Comparison of ENCODE assay signal across 21 mouse cellular contexts in genomic region chr9:119258128-119258527, GRCm38 (mm10). TPM values are rescaled to one million over a fixed set of nuclear protein-coding genes. Genes with fewer than 3 reads are reported as not detected.
"Had no signal": no experiment of that assay in that cellular context is flagged by ENCODE, and none has a peak within 500 bp of the region (broad histone marks: within the 10 kb centered on the region; RNA-seq: fewer than 3 reads in every experiment).

No protein-coding gene starts in this region.

- H3K27ac ChIP-seq: midbrain, embryonic 13.5 days; midbrain, embryonic 15.5 days; neural tube, embryonic 12.5 days; stomach, embryonic 15.5 days; stomach, postnatal 0 days had no signal

- DNase-seq: lung, adult 18-20 months; lung, embryonic 14.5 days; lung, postnatal 10 days; lung, postnatal 4 days; right cerebral cortex, postnatal 14 days; thymus, adult 2 months; thymus, postnatal 25 days; thymus, postnatal 4 days had no signal

- ATAC-seq: midbrain, embryonic 13.5 days; midbrain, embryonic 15.5 days had no signal

- H3K9ac ChIP-seq: lung, embryonic 14.5 days; midbrain, embryonic 13.5 days; midbrain, embryonic 15.5 days; neural tube, embryonic 12.5 days; stomach, embryonic 15.5 days had no signal

- H3K4me1 ChIP-seq: midbrain, embryonic 13.5 days; midbrain, embryonic 15.5 days; neural tube, embryonic 12.5 days; stomach, embryonic 15.5 days had no signal

- H3K9me3 ChIP-seq: midbrain, embryonic 13.5 days; midbrain, embryonic 15.5 days; neural tube, embryonic 12.5 days; stomach, embryonic 15.5 days had no signal

- H3K4me2 ChIP-seq: lung, embryonic 14.5 days; midbrain, embryonic 11.5 days; midbrain, embryonic 13.5 days; midbrain, embryonic 15.5 days; neural tube, embryonic 12.5 days; stomach, embryonic 15.5 days had no signal

- H3K4me3 ChIP-seq: midbrain, embryonic 13.5 days; midbrain, embryonic 15.5 days; neural tube, embryonic 12.5 days; stomach, embryonic 15.5 days had no signal

- H3K27me3 ChIP-seq: midbrain, embryonic 13.5 days; midbrain, embryonic 15.5 days; neural tube, embryonic 12.5 days; stomach, embryonic 15.5 days had no signal

RNA-seq across cellular contexts. Expression of gene Slc22a13, which starts 49.2 kb away (rescaled TPM):
- total RNA-seq: megakaryocyte, adult 5-6 weeks; megakaryocyte-erythroid progenitor cell, adult 5-6 weeks; midbrain, postnatal 0 days; monocyte, adult 5-6 weeks; neutrophil, adult 5-6 weeks had no signal
- polyA plus RNA-seq: lung, embryonic 14.5 days; lung, embryonic 16.5 days; midbrain, embryonic 11.5 days; midbrain, embryonic 13.5 days; midbrain, embryonic 15.5 days; neural tube, embryonic 12.5 days; neural tube, embryonic 14.5 days; stomach, embryonic 15.5 days; stomach, postnatal 0 days had no signal
